Mouse (Mus musculus) adrenal gland, postnatal 14 days (tissue): ENCODE measurements around the gene Usp12. TPM values are rescaled to one million over a fixed set of nuclear protein-coding genes. Genes with fewer than 3 reads are reported as not detected.

Experiments used
- DNase-seq: peaks from one replicate; pipeline ENCODE4 v3.0.0; 2021; ENCODE audit warnings: mixed read lengths
- total RNA-seq: library from RNA; stranded (reverse); gene quantifications from 2 replicates; pipeline ENCODE4 v1.2.3, GENCODE M21; 2021

The Usp12 gene
- total RNA-seq, 1 experiment from 2014 or later, result 26.3 TPM

GRCm38 (mm10) chr5:146692976-146693361 lies 101.8 kb downstream of the Usp12 start:
- no peak for DNase-seq

GRCm38 (mm10) chr5:146692361-146692975 lies 102.3 kb downstream of the Usp12 start:
- peak; percentile 32 for DNase-seq

- no peak for DNase-seq
These were observed 103.1 kb downstream of the Usp12 start for GRCm38 (mm10) chr5:146691745-146692144.

- DNase-seq, result no peak
These were observed 107.1 kb downstream of the Usp12 start for GRCm38 (mm10) chr5:146687541-146688313.

GRCm38 (mm10) chr5:146686954-146687353 lies 107.9 kb downstream of the Usp12 start:
- DNase-seq, result no peak

Other genes starting within 250 kb of the Usp12 start
- not detected in 2 replicates for gene Gm3415, start 238.9 kb downstream of the Usp12 start, total RNA-seq
- 0.48 TPM in 1 of 2 replicates, not detected in the other for gene Gpr12, start 209.8 kb downstream of the Usp12 start, total RNA-seq
- 347 and 433 TPM in 2 replicates for gene Rpl21, start 37.9 kb upstream of the Usp12 start, total RNA-seq
- gene Rasl11a, start 50.1 kb upstream of the Usp12 start, total RNA-seq, result 8.4 and 8.7 TPM in 2 replicates
- gene Gtf3a, start 153.7 kb upstream of the Usp12 start, total RNA-seq, result 32.3 and 34.8 TPM in 2 replicates
- 28.5 and 31.7 TPM in 2 replicates for gene Mtif3, start 168.8 kb upstream of the Usp12 start, total RNA-seq